Mouse (Mus musculus) hindbrain, embryonic 11.5 days (tissue): Measurements from ENCODE around the gene Tex52. TPM values are rescaled to one million over a fixed set of nuclear protein-coding genes. Genes with fewer than 3 reads are reported as not detected.

Experiments used
- ATAC-seq: fragments of 200-750 bp; cut with Nextera tagmentation; 2 replicates; pipeline ENCODE4 v1.8.0; 2017; ENCODE audit warnings: mild to moderate bottlenecking, moderate TSS enrichment, moderate library complexity; ENCODE audit not compliant: low FRiP score
- DNase-seq: peaks from one replicate; pipeline ENCODE4 v3.0.0-alpha.2; 2015; ENCODE audit warnings: low spot score
- H3K27ac ChIP-seq: fragments of 300-500 bp; sonication (generic); 2 replicates; pipeline ENCODE4 v1.5.1; 2014; ENCODE audit warnings: mild to moderate bottlenecking, low read depth, low read length
- H3K27me3 ChIP-seq: fragments of 300-500 bp; sonication (generic); 2 replicates; pipeline ENCODE4 v1.6.1; 2014; ENCODE audit warnings: mild to moderate bottlenecking, low read length, moderate library complexity, mixed read lengths; ENCODE audit not compliant: control insufficient read depth, insufficient read depth
- H3K36me3 ChIP-seq: fragments of 300-500 bp; sonication (generic); 2 replicates; pipeline ENCODE4 v1.6.1; 2014; ENCODE audit warnings: mild to moderate bottlenecking, low read length, moderate library complexity, mixed read lengths; ENCODE audit not compliant: control insufficient read depth, insufficient read depth
- H3K4me1 ChIP-seq: fragments of 300-500 bp; sonication (generic); replicated peaks from 2 replicates; pipeline ENCODE4 v1.6.1; 2014; ENCODE audit warnings: low read length, mixed read lengths; ENCODE audit not compliant: control insufficient read depth, insufficient read depth
- H3K4me2 ChIP-seq: fragments of 300-500 bp; sonication (generic); replicated peaks from 2 replicates; pipeline ENCODE4 v1.6.1; 2014; ENCODE audit warnings: mild to moderate bottlenecking, low read depth, low read length
- H3K4me3 ChIP-seq: fragments of 300-500 bp; sonication (generic); 2 replicates; pipeline ENCODE4 v1.5.1; 2014; ENCODE audit warnings: low read depth, low read length
- H3K9ac ChIP-seq: fragments of 300-500 bp; sonication (generic); 2 replicates; pipeline ENCODE4 v1.6.1; 2014; ENCODE audit warnings: low read depth, low read length
- H3K9me3 ChIP-seq: fragments of 300-500 bp; sonication (generic); 2 replicates; pipeline ENCODE4 v1.6.1; 2016; ENCODE audit warnings: low read length; ENCODE audit not compliant: control insufficient read depth
- WGBS: fragments of 180-500 bp; shearing (Covaris S2); extraction: QIAGEN DNeasy Blood & Tissue Kit; methylation state at CpG from one replicate; pipeline ENCODE4 v1.1.7; 2014; 5-methylcytosine and 5-hydroxymethylcytosine counted together
- polyA plus RNA-seq: library from polyadenylated mRNA; unstranded; fragments of >200 nt; fragmentation: Nextera tagmentation; extraction: Ambion mirVana; gene quantifications from 2 replicates; pipeline ENCODE4 v1.2.1, GENCODE M21; 2014

The Tex52 gene
- polyA plus RNA-seq, 1 experiment from 2014 or later: 0.40 TPM

GRCm38 (mm10) chr6:128416169-128416568 is 40.9 kb downstream of the Tex52 start:
- ATAC-seq (no peak), DNase-seq (no peak)
- 86% methylated on average over 5 of the region's 5 CpGs for WGBS
- Histone ChIP-seq H3K4me1 (no peaks in the 10 kb centered on the region), H3K27me3 (no peaks in the 10 kb centered on the region), H3K4me3 (no peak overlapping the region), H3K27ac (no peak overlapping the region), H3K36me3 (0 out of 2 replicates have a peak, but pooled peaks cover 2% of the 10 kb centered on the region), H3K4me2 (no peak overlapping the region), H3K9ac (no peak overlapping the region), H3K9me3 (no peaks in the 10 kb centered on the region)

- 92% methylated on average over 1 of the region's 1 CpGs for WGBS
- no peaks in the 10 kb centered on the region for H3K36me3 ChIP-seq
- no peak overlapping the region for H3K4me3 ChIP-seq
Observed at GRCm38 (mm10) chr6:128418076-128418475, 42.8 kb downstream of the Tex52 start.

GRCm38 (mm10) chr6:128421036-128421435 is 45.8 kb downstream of the Tex52 start:
- WGBS: 97% methylated on average over 2 of the region's 2 CpGs

More at GRCm38 (mm10) chr6:128418076-128418475, 42.8 kb downstream of the Tex52 start:
- ATAC-seq: no peak
- Histone ChIP-seq H3K27ac (no peak overlapping the region), H3K27me3 (no peaks in the 10 kb centered on the region), H3K4me2 (no peak overlapping the region), H3K4me1 (no peaks in the 10 kb centered on the region), H3K9me3 (no peaks in the 10 kb centered on the region), H3K9ac (no peak overlapping the region)
- no peak for DNase-seq

GRCm38 (mm10) chr6:128421480-128421879 is 46.2 kb downstream of the Tex52 start:
- Histone ChIP-seq H3K9ac (no peak overlapping the region), H3K27ac (no peak overlapping the region), H3K36me3 (no peaks in the 10 kb centered on the region), H3K27me3 (no peaks in the 10 kb centered on the region), H3K4me2 (no peak overlapping the region), H3K4me3 (no peak overlapping the region), H3K9me3 (no peaks in the 10 kb centered on the region), H3K4me1 (0 out of 2 replicates have a peak, but pooled peaks cover 2% of the 10 kb centered on the region)
- WGBS: 92% methylated on average over 3 of the region's 3 CpGs
- ATAC-seq: no peak
- no peak for DNase-seq

More at GRCm38 (mm10) chr6:128421036-128421435, 45.8 kb downstream of the Tex52 start:
- no peaks in the 10 kb centered on the region for H3K36me3 ChIP-seq
- H3K4me2 ChIP-seq: no peak overlapping the region
- H3K4me1 ChIP-seq: 0 out of 2 replicates have a peak, but pooled peaks cover 2% of the 10 kb centered on the region
- no peaks in the 10 kb centered on the region for H3K27me3 ChIP-seq
- no peak overlapping the region for H3K4me3 ChIP-seq
- no peak overlapping the region for H3K27ac ChIP-seq
- DNase-seq (no peak), ATAC-seq (no peak)
- no peak overlapping the region for H3K9ac ChIP-seq
- no peaks in the 10 kb centered on the region for H3K9me3 ChIP-seq

- ATAC-seq (no peak), DNase-seq (no peak)
- H3K9me3 ChIP-seq: no peaks in the 10 kb centered on the region
- H3K27ac ChIP-seq: peak overlapping the region; percentile 95
- H3K4me3 ChIP-seq: peak overlapping the region; percentile 63
- no peaks in the 10 kb centered on the region for H3K27me3 ChIP-seq
- no peaks in the 10 kb centered on the region for H3K36me3 ChIP-seq
- 52% methylated on average over 15 of the region's 16 CpGs for WGBS
- 0 out of 2 replicates have a peak, but pooled peaks cover 2% of the 10 kb centered on the region for H3K4me1 ChIP-seq
- H3K9ac ChIP-seq: peak overlapping the region; percentile 69
- peak overlapping the region; percentile 69 for H3K4me2 ChIP-seq
Observed at GRCm38 (mm10) chr6:128423496-128424268, 48.4 kb downstream of the Tex52 start.

GRCm38 (mm10) chr6:128424269-128425019 is 49.2 kb downstream of the Tex52 start, which contains the start of gene Itfg2:
Itfg2 (minus strand) TSS chr6:128424931.
- H3K4me2 ChIP-seq: peak within 1 kb of the TSS; percentile 69
- H3K9ac ChIP-seq: peak within 1 kb of the TSS; percentile 69
- peak within 1 kb of the TSS; percentile 95 for H3K27ac ChIP-seq
- no peaks in the 10 kb centered on the region for H3K36me3 ChIP-seq
- ATAC-seq (peak; percentile 96), DNase-seq (peak; percentile 97)
- H3K27me3 ChIP-seq: no peaks in the 10 kb centered on the region
- peak within 1 kb of the TSS; percentile 63 for H3K4me3 ChIP-seq
- H3K4me1 ChIP-seq: 0 out of 2 replicates have a peak, but pooled peaks cover 2% of the 10 kb centered on the region
- WGBS: under 1% methylated on average over 42 of the region's 42 CpGs
- no peaks in the 10 kb centered on the region for H3K9me3 ChIP-seq

GRCm38 (mm10) chr6:128425046-128425445 is 49.8 kb downstream of the Tex52 start:
- no peaks in the 10 kb centered on the region for H3K9me3 ChIP-seq
- no peak overlapping the region for H3K9ac ChIP-seq
- H3K27ac ChIP-seq: peak overlapping the region; percentile 95
- WGBS: 21% methylated on average over 9 of the region's 9 CpGs
- H3K4me1 ChIP-seq: 0 out of 2 replicates have a peak, but pooled peaks cover 2% of the 10 kb centered on the region
- H3K4me2 ChIP-seq: peak overlapping the region; percentile 69
- H3K4me3 ChIP-seq: peak overlapping the region; percentile 63
- H3K36me3 ChIP-seq: peaks cover 3% of the 10 kb centered on the region
- H3K27me3 ChIP-seq: no peaks in the 10 kb centered on the region
- peak; percentile 22; the same call in 1 of the 2 replicates for ATAC-seq
- DNase-seq: no peak

GRCm38 (mm10) chr6:128427571-128427970 is 52.3 kb downstream of the Tex52 start:
- Histone ChIP-seq H3K4me2 (no peak overlapping the region), H3K9ac (no peak overlapping the region), H3K27ac (no peak overlapping the region), H3K4me3 (no peak overlapping the region), H3K9me3 (no peaks in the 10 kb centered on the region), H3K36me3 (peaks cover 17% of the 10 kb centered on the region), H3K4me1 (0 out of 2 replicates have a peak, but pooled peaks cover 2% of the 10 kb centered on the region), H3K27me3 (no peaks in the 10 kb centered on the region)
- ATAC-seq: no peak
- no peak for DNase-seq
- WGBS: 93% methylated on average over 5 of the region's 5 CpGs
